8 mouse cellular contexts compared by ENCODE assay signal in genomic region chr12:113075063-113075454, GRCm38 (mm10). TPM values are rescaled to one million over a fixed set of nuclear protein-coding genes. Genes with fewer than 3 reads are reported as not detected.
DNase-seq lines count a peak whose midpoint lies in the region; ATAC-seq lines count a peak whose summit lies in the region.

No protein-coding gene starts in this region.

- DNase-seq in R1 (ENCODE audit: low read depth, low spot score) = peak; percentile 91
- DNase-seq in cerebellum, postnatal 25 days = peak; percentile 93 to 94
- peak; percentile 84 to 86 for DNase-seq in frontal cortex, postnatal 36 days (ENCODE audit: low spot score in 2 of 2)
- DNase-seq in left cerebral cortex, adult 11 months (ENCODE audit: low spot score) = peak; percentile 75
- peak; percentile 88 to 91 for DNase-seq in lung, postnatal 4 days
- peak; percentile 70 for DNase-seq in retina, postnatal 7 days (ENCODE audit: low read depth, low spot score)
- peak; percentile 72 for DNase-seq in urinary bladder, adult 2 months (ENCODE audit: low spot score)

- WGBS in hindbrain, embryonic 15.5 days = 0% methylated on average over 10 of the region's 10 CpGs

- peak overlapping the region; percentile 41 for H3K4me3 ChIP-seq in hindbrain, embryonic 15.5 days

- H3K36me3 ChIP-seq in hindbrain, embryonic 15.5 days = peaks cover 13% of the 10 kb centered on the region; the same call in 1 of the 2 replicates

- H3K9ac ChIP-seq in hindbrain, embryonic 15.5 days = peak overlapping the region; percentile 56

- peak overlapping the region; percentile 94 for H3K27ac ChIP-seq in hindbrain, embryonic 15.5 days (replicated peaks)

- peak; percentile 74 for ATAC-seq in hindbrain, embryonic 15.5 days (ENCODE audit: low FRiP score, low read depth)

- no peaks in the 10 kb centered on the region for H3K27me3 ChIP-seq in hindbrain, embryonic 15.5 days

- peaks cover 25% of the 10 kb centered on the region for H3K4me1 ChIP-seq in hindbrain, embryonic 15.5 days (replicated peaks)

- H3K4me2 ChIP-seq in hindbrain, embryonic 15.5 days = peak overlapping the region; percentile 89

- H3K9me3 ChIP-seq in hindbrain, embryonic 15.5 days = no peaks in the 10 kb centered on the region

RNA-seq across cellular contexts. Expression of gene Tex22, which starts 0.8 kb away (rescaled TPM):
- not detected in 2 replicates for polyA plus RNA-seq in hindbrain, embryonic 15.5 days (2015; fragmentation: Nextera tagmentation; extraction: Ambion mirVana)
- polyA plus RNA-seq in urinary bladder, adult 2 months (2012; rRNA removed) = not detected in 2 replicates

RNA-seq across cellular contexts. Expression of gene Mta1, which starts 23.0 kb away (rescaled TPM):
- 16.3 and 16.6 TPM in 2 replicates for polyA plus RNA-seq in hindbrain, embryonic 15.5 days (2015; fragmentation: Nextera tagmentation; extraction: Ambion mirVana)
- polyA plus RNA-seq in urinary bladder, adult 2 months (2012; rRNA removed) = 43.1 and 55.5 TPM in 2 replicates

Comparison
In these comparisons a context has a peak if more than half of its experiments do, and no peak if none do; other contexts are left out.
1. Peak in every context shown above with its lines: DNase-seq, ATAC-seq, H3K4me3 ChIP-seq and H3K27ac ChIP-seq.